In genomic region chr19:7068661-7069531, GRCm38 (mm10) we compare ENCODE assay signal across 8 mouse cellular contexts. TPM values are rescaled to one million over a fixed set of nuclear protein-coding genes. Genes with fewer than 3 reads are reported as not detected.
DNase-seq lines count a peak whose midpoint lies in the region; ATAC-seq and TF ChIP-seq lines count a peak whose summit lies in the region.

No protein-coding gene starts in this region.

- no peaks in the 10 kb centered on the region for H3K9me3 ChIP-seq in forebrain, embryonic 12.5 days
- no peaks in the 10 kb centered on the region for H3K9me3 ChIP-seq in midbrain, embryonic 11.5 days (ENCODE audit: control insufficient read depth, low read length)

- no peaks in the 10 kb centered on the region for H3K36me3 ChIP-seq in forebrain, embryonic 12.5 days (replicated peaks)
- no peaks in the 10 kb centered on the region for H3K36me3 ChIP-seq in midbrain, embryonic 11.5 days (ENCODE audit: control insufficient read depth, insufficient read depth, low read length)

- peak; percentile 12; the same call in 1 of the 2 replicates for TF ChIP-seq CTCF in cerebellum, adult 2 months (IDR thresholded peaks at IDR 0.05; ENCODE audit: borderline replicate concordance, insufficient read depth, low read depth, low read length)

- TF ChIP-seq POLR2A in cerebellum, adult 2 months (IDR thresholded peaks at IDR 0.05; ENCODE audit: borderline replicate concordance, insufficient read depth, low read length) = no peak

- WGBS in cerebellum, adult 2 months = 38% methylated on average over 11 of the region's 11 CpGs
- 37% methylated on average over 11 of the region's 11 CpGs for WGBS in forebrain, embryonic 12.5 days
- 35% methylated on average over 11 of the region's 11 CpGs for WGBS in midbrain, embryonic 11.5 days

- peak; percentile 38 to 46 for DNase-seq in cerebellum, adult 2 months
- no peak for DNase-seq in cerebellum, adult 18-20 months
- peak; percentile 26 for DNase-seq in 416B (ENCODE audit: low read depth)
- peak; percentile 92 for DNase-seq in midbrain, embryonic 11.5 days (ENCODE audit: low spot score, missing footprints)
- no peak for DNase-seq in thymus, postnatal 4 days
- no peak for DNase-seq in kidney, postnatal 14 days
- no peak for DNase-seq in ovary, postnatal 14 days (ENCODE audit: low spot score)

- no peaks in the 10 kb centered on the region for H3K27me3 ChIP-seq in cerebellum, adult 2 months (ENCODE audit: control insufficient read depth, insufficient read depth, low read length)
- H3K27me3 ChIP-seq in forebrain, embryonic 12.5 days = peaks cover 41% of the 10 kb centered on the region
- H3K27me3 ChIP-seq in midbrain, embryonic 11.5 days (ENCODE audit: control insufficient read depth, insufficient read depth, low read length) = peaks cover 31% of the 10 kb centered on the region

- H3K4me1 ChIP-seq in cerebellum, adult 2 months (ENCODE audit: control insufficient read depth, insufficient read depth, low read length) = peaks cover 36% of the 10 kb centered on the region
- peaks cover 78% of the 10 kb centered on the region for H3K4me1 ChIP-seq in forebrain, embryonic 12.5 days
- peaks cover 70% of the 10 kb centered on the region for H3K4me1 ChIP-seq in midbrain, embryonic 11.5 days (ENCODE audit: control insufficient read depth, insufficient read depth, low read length)

- H3K9ac ChIP-seq in forebrain, embryonic 12.5 days = no peak overlapping the region; the same call in 1 of the 2 replicates
- H3K9ac ChIP-seq in midbrain, embryonic 11.5 days (ENCODE audit: low read length) = no peak overlapping the region

- H3K4me2 ChIP-seq in forebrain, embryonic 12.5 days = peak overlapping the region; percentile 28
- H3K4me2 ChIP-seq in midbrain, embryonic 11.5 days = no peak overlapping the region; the same call in 1 of the 2 replicates

- H3K27ac ChIP-seq in cerebellum, adult 2 months (ENCODE audit: insufficient read depth, low read length) = no peak overlapping the region
- H3K27ac ChIP-seq in forebrain, embryonic 12.5 days = peak overlapping the region; percentile 77
- peak overlapping the region; percentile 85 for H3K27ac ChIP-seq in midbrain, embryonic 11.5 days (ENCODE audit: low read depth, low read length)

- ATAC-seq in forebrain, embryonic 12.5 days (ENCODE audit: low FRiP score) = no peak
- ATAC-seq in midbrain, embryonic 11.5 days (ENCODE audit: low FRiP score) = no peak

- no peak overlapping the region for H3K4me3 ChIP-seq in cerebellum, adult 2 months (replicated peaks; ENCODE audit: insufficient read depth, low read depth, low read length)
- H3K4me3 ChIP-seq in forebrain, embryonic 12.5 days (replicated peaks) = no peak overlapping the region
- H3K4me3 ChIP-seq in midbrain, embryonic 11.5 days (ENCODE audit: low read depth, low read length) = no peak overlapping the region

RNA-seq across cellular contexts. Expression of gene Macrod1, which starts 12.3 kb away (rescaled TPM):
- polyA plus RNA-seq in cerebellum, adult 2 months (2012; rRNA removed) = 30.8 and 33.8 TPM in 2 replicates
- polyA plus RNA-seq in forebrain, embryonic 12.5 days (2016; fragmentation: Nextera tagmentation; extraction: Ambion mirVana) = 4.4 and 5.3 TPM in 2 replicates
- 2.2 and 3.0 TPM in 2 replicates for polyA plus RNA-seq in midbrain, embryonic 11.5 days (2014; fragmentation: Nextera tagmentation; extraction: Ambion mirVana)

RNA-seq across cellular contexts. Expression of gene Stip1, which starts 29.1 kb away (rescaled TPM):
- polyA plus RNA-seq in cerebellum, adult 2 months (2012; rRNA removed) = 215 and 217 TPM in 2 replicates
- polyA plus RNA-seq in forebrain, embryonic 12.5 days (2016; fragmentation: Nextera tagmentation; extraction: Ambion mirVana) = 324 and 357 TPM in 2 replicates
- polyA plus RNA-seq in midbrain, embryonic 11.5 days (2014; fragmentation: Nextera tagmentation; extraction: Ambion mirVana) = 410 and 416 TPM in 2 replicates

RNA-seq across cellular contexts. Expression of gene Flrt1, which starts 36.6 kb away (rescaled TPM):
- 5.4 and 6.2 TPM in 2 replicates for polyA plus RNA-seq in cerebellum, adult 2 months (2012; rRNA removed)
- polyA plus RNA-seq in forebrain, embryonic 12.5 days (2016; fragmentation: Nextera tagmentation; extraction: Ambion mirVana) = 7.3 and 8.0 TPM in 2 replicates
- 7.5 and 8.2 TPM in 2 replicates for polyA plus RNA-seq in midbrain, embryonic 11.5 days (2014; fragmentation: Nextera tagmentation; extraction: Ambion mirVana)

RNA-seq across cellular contexts. Expression of gene Fermt3, which starts 49.6 kb away (rescaled TPM):
- 2.2 and 2.3 TPM in 2 replicates for polyA plus RNA-seq in cerebellum, adult 2 months (2012; rRNA removed)
- 4.7 and 5.1 TPM in 2 replicates for polyA plus RNA-seq in forebrain, embryonic 12.5 days (2016; fragmentation: Nextera tagmentation; extraction: Ambion mirVana)
- 6.7 and 7.3 TPM in 2 replicates for polyA plus RNA-seq in midbrain, embryonic 11.5 days (2014; fragmentation: Nextera tagmentation; extraction: Ambion mirVana)

Comparison
In these comparisons a context has a peak if more than half of its experiments do, and no peak if none do; other contexts are left out.
1. DNase-seq: peak in cerebellum, adult 2 months (2 of 2), 416B (single experiment) and midbrain, embryonic 11.5 days (single experiment); none in cerebellum, adult 18-20 months (0 of 2), thymus, postnatal 4 days (single experiment), kidney, postnatal 14 days (single experiment) and ovary, postnatal 14 days (single experiment).